Mouse (Mus musculus) cerebellum, postnatal 14 days (tissue): ENCODE results near the gene Osgep.
A peak's percentile ranks its signal among the peaks of the same experiment; 100 is the strongest.
"Not testable (repeated sequence)": the region's sequence is repeated elsewhere in the genome, so short reads cannot be mapped to it uniquely, and the experiment has no call there.

Experiments used
- DNase-seq, 2 experiments: peaks; one replicate each; pipeline ENCODE4 v3.0.0; 2021; ENCODE audit warnings: mixed read lengths in 2 of 2

Gene Osgep

GRCm38 (mm10) chr14:50924281-50925064, at the start of gene Osgep, which contains the start of gene Apex1:
Gene Osgep, minus strand, starts transcription at chr14:50924893.
Gene Apex1, plus strand, starts transcription at chr14:50924968.
- DNase-seq = peak; percentile 98

- no peak for DNase-seq
Measured at GRCm38 (mm10) chr14:50973700-50974099, 49.0 kb upstream of the Osgep start.

GRCm38 (mm10) chr14:50973054-50973453, 48.4 kb upstream of the Osgep start:
- DNase-seq = not testable (repeated sequence)

GRCm38 (mm10) chr14:50970822-50971221, 46.1 kb upstream of the Osgep start:
- DNase-seq = no peak

- DNase-seq = peak; percentile 60
Measured at GRCm38 (mm10) chr14:50969558-50970544, 45.2 kb upstream of the Osgep start.

GRCm38 (mm10) chr14:50969041-50969440, 44.3 kb upstream of the Osgep start:
- DNase-seq = peak; percentile 15 to 30

GRCm38 (mm10) chr14:50968216-50968980, 43.7 kb upstream of the Osgep start:
- no peak for DNase-seq

- DNase-seq = not testable (repeated sequence)
Measured at GRCm38 (mm10) chr14:50958289-50958995, 33.7 kb upstream of the Osgep start.

GRCm38 (mm10) chr14:50957146-50957545, 32.5 kb upstream of the Osgep start:
- DNase-seq = not testable (repeated sequence)

- DNase-seq = not testable (repeated sequence)
Measured at GRCm38 (mm10) chr14:50956724-50957123, 32.0 kb upstream of the Osgep start.

GRCm38 (mm10) chr14:50955942-50956508, 31.3 kb upstream of the Osgep start, which contains the start of gene Pnp2:
Gene Pnp2, plus strand, starts transcription at chr14:50955992.
- peak; percentile 69 to 76 for DNase-seq

GRCm38 (mm10) chr14:50955487-50955886, 30.8 kb upstream of the Osgep start:
- no peak for DNase-seq

GRCm38 (mm10) chr14:50945526-50945925, 20.8 kb upstream of the Osgep start:
- DNase-seq = not testable (repeated sequence)

GRCm38 (mm10) chr14:50945081-50945480, 20.4 kb upstream of the Osgep start:
- DNase-seq = peak in 1 of 2 experiments; percentile 6

GRCm38 (mm10) chr14:50944668-50945033, 20.0 kb upstream of the Osgep start:
- DNase-seq = not testable (repeated sequence)

- peak; percentile 93 for DNase-seq
Measured at GRCm38 (mm10) chr14:50943932-50944667, 19.4 kb upstream of the Osgep start, which contains the start of gene Gm49342. Gene Gm49342, plus strand, starts transcription at chr14:50944517.

GRCm38 (mm10) chr14:50938940-50939339, 14.2 kb upstream of the Osgep start:
- DNase-seq = no peak

GRCm38 (mm10) chr14:50938119-50938908, 13.6 kb upstream of the Osgep start:
- DNase-seq = no peak

GRCm38 (mm10) chr14:50936649-50937048, 12.0 kb upstream of the Osgep start:
- no peak for DNase-seq
